Mouse (Mus musculus) liver, embryonic 16.5 days (tissue): ENCODE results near the gene Rgma. TPM values are rescaled to one million over a fixed set of nuclear protein-coding genes. Genes with fewer than 3 reads are reported as not detected.
A peak's percentile ranks its signal among the peaks of the same experiment; 100 is the strongest.

Experiments
- ATAC-seq: fragments of 200-750 bp; cut with Nextera tagmentation; 2 replicates; pipeline ENCODE4 v1.8.0; 2017; ENCODE audit warnings: low read depth, mild to moderate bottlenecking, moderate number of reproducible peaks, moderate library complexity
- H3K27ac ChIP-seq: fragments of 300-500 bp; sonication (generic); 2 replicates; pipeline ENCODE4 v1.5.1; 2014; ENCODE audit warnings: mild to moderate bottlenecking, low read length
- H3K27me3 ChIP-seq: fragments of 300-500 bp; sonication (generic); 2 replicates; pipeline ENCODE4 v1.6.1; 2014; ENCODE audit warnings: low read depth, low read length, mixed read lengths; ENCODE audit not compliant: control insufficient read depth, insufficient read depth
- H3K36me3 ChIP-seq: fragments of 300-500 bp; sonication (generic); 2 replicates; pipeline ENCODE4 v1.6.1; 2014; ENCODE audit warnings: mild to moderate bottlenecking; ENCODE audit not compliant: control insufficient read depth, insufficient read depth
- H3K4me1 ChIP-seq: fragments of 300-500 bp; sonication (generic); 2 replicates; pipeline ENCODE4 v1.6.1; 2014; ENCODE audit warnings: low read depth, low read length, mixed read lengths; ENCODE audit not compliant: control insufficient read depth
- H3K4me2 ChIP-seq: fragments of 300-500 bp; sonication (generic); 2 replicates; pipeline ENCODE4 v1.6.1; 2014; ENCODE audit warnings: low read depth, low read length, mixed read lengths
- H3K4me3 ChIP-seq: fragments of 300-500 bp; sonication (generic); 2 replicates; pipeline ENCODE4 v1.5.1; 2014; ENCODE audit warnings: low read depth, mild to moderate bottlenecking, low read length
- H3K9ac ChIP-seq: fragments of 300-500 bp; sonication (generic); 2 replicates; pipeline ENCODE4 v1.6.1; 2014; ENCODE audit warnings: low read depth, low read length
- H3K9me3 ChIP-seq: fragments of 300-500 bp; sonication (generic); replicated peaks from 2 replicates; pipeline ENCODE4 v1.6.1; 2016; ENCODE audit warnings: low read length; ENCODE audit not compliant: control insufficient read depth
- WGBS: fragments of 180-500 bp; shearing (Covaris S2); extraction: QIAGEN DNeasy Blood & Tissue Kit; methylation state at CpG from one replicate; pipeline ENCODE4 v1.1.7; 2014; ENCODE audit not compliant: insufficient replicate concordance; 5-methylcytosine and 5-hydroxymethylcytosine counted together
- polyA plus RNA-seq: library from polyadenylated mRNA; unstranded; fragments of >200 nt; fragmentation: Nextera tagmentation; extraction: Ambion mirVana; gene quantifications from 2 replicates; pipeline ENCODE4 v1.2.1, GENCODE M21; 2015

The Rgma gene
- polyA plus RNA-seq = 0.11 and 0.19 TPM in 2 replicates

GRCm38 (mm10) chr7:73375257-73376100 is at the start of gene Rgma:
Gene Rgma (plus strand): TSS chr7:73375509.
- no peak within 1 kb of the TSS for H3K27ac ChIP-seq
- peak within 1 kb of the TSS; percentile 43 for H3K4me3 ChIP-seq
- no peaks in the 10 kb centered on the region for H3K36me3 ChIP-seq
- ATAC-seq = peak; percentile 30; the same call in 1 of the 2 replicates
- H3K4me2 ChIP-seq = peak within 1 kb of the TSS; percentile 64
- H3K9me3 ChIP-seq = no peaks in the 10 kb centered on the region
- H3K9ac ChIP-seq = no peak within 1 kb of the TSS
- H3K4me1 ChIP-seq = peaks cover 8% of the 10 kb centered on the region
- WGBS = under 1% methylated on average over 51 of the region's 85 CpGs
- H3K27me3 ChIP-seq = peaks cover 64% of the 10 kb centered on the region

- no peak overlapping the region for H3K9ac ChIP-seq
- no peak overlapping the region for H3K4me3 ChIP-seq
- no peaks in the 10 kb centered on the region for H3K36me3 ChIP-seq
- H3K27ac ChIP-seq = no peak overlapping the region
- H3K4me1 ChIP-seq = no peaks in the 10 kb centered on the region
- ATAC-seq = no peak
- no peaks in the 10 kb centered on the region for H3K27me3 ChIP-seq
- H3K9me3 ChIP-seq = no peaks in the 10 kb centered on the region
- 84% methylated on average over 14 of the region's 14 CpGs for WGBS
- no peak overlapping the region for H3K4me2 ChIP-seq
Observed at GRCm38 (mm10) chr7:73326236-73326635, 49.1 kb upstream of the Rgma start.

DNA sequence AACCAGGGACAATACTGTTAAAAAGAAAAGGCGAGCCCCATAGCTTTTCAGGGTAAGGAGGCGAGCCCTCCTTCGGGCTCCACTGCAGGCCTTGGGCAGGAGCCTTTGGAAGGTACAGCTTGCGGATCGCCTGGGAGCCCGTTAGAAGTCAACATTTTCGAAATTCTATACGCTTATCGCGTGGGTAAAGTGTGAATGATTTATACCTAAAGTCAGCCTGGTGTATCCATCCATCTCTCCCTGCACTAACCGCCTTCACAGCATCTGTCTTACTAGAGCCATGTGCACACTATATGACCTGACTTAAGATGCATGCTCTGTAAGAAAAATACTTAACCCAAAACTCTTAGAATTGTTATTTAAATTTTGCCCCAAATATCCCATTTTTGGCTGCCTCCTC is 48.6 kb upstream of the Rgma start:
- ATAC-seq = no peak
- no peak overlapping the region for H3K27ac ChIP-seq
- H3K9ac ChIP-seq = no peak overlapping the region
- WGBS = 70% methylated on average over 11 of the region's 11 CpGs
- no peaks in the 10 kb centered on the region for H3K36me3 ChIP-seq
- no peak overlapping the region for H3K4me3 ChIP-seq
- H3K27me3 ChIP-seq = no peaks in the 10 kb centered on the region
- no peak overlapping the region for H3K4me2 ChIP-seq
- no peaks in the 10 kb centered on the region for H3K9me3 ChIP-seq
- H3K4me1 ChIP-seq = no peaks in the 10 kb centered on the region

DNA sequence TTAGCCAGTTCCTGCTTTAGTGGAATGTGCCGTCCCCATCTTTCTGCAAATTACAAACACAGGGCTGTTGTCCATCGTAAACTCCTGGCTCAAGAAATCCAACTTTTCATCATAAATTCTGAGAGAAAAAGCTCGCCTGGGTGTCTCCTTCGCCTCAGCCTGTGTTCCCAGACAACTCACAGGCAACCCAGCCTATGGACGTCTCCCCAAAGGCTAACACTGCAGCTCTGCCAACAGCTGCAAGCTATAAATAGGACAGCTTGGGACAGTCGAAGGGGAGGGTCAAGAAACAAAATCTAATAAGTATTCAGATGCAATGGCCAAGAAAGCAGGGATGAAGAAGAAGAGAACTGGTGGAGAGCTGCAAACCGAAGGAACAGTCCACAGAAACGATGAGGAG is 48.1 kb upstream of the Rgma start:
- 52% methylated on average over 8 of the region's 8 CpGs for WGBS
- Histone ChIP-seq H3K9me3 (no peaks in the 10 kb centered on the region), H3K4me3 (no peak overlapping the region), H3K4me1 (no peaks in the 10 kb centered on the region), H3K27me3 (no peaks in the 10 kb centered on the region), H3K27ac (no peak overlapping the region), H3K4me2 (no peak overlapping the region), H3K9ac (no peak overlapping the region), H3K36me3 (no peaks in the 10 kb centered on the region)
- ATAC-seq = no peak

- WGBS = 58% methylated on average over 5 of the region's 5 CpGs
- H3K27ac ChIP-seq = no peak overlapping the region
- H3K36me3 ChIP-seq = no peaks in the 10 kb centered on the region
- no peaks in the 10 kb centered on the region for H3K4me1 ChIP-seq
- ATAC-seq = no peak
- H3K4me3 ChIP-seq = no peak overlapping the region
- H3K4me2 ChIP-seq = no peak overlapping the region
- H3K9me3 ChIP-seq = no peaks in the 10 kb centered on the region
- no peaks in the 10 kb centered on the region for H3K27me3 ChIP-seq
- H3K9ac ChIP-seq = no peak overlapping the region
Observed at GRCm38 (mm10) chr7:73327652-73328051, 47.7 kb upstream of the Rgma start.

- 43% methylated on average over 5 of the region's 5 CpGs for WGBS
- ATAC-seq = no peak
Observed at GRCm38 (mm10) chr7:73328653-73329207, 46.6 kb upstream of the Rgma start.

GRCm38 (mm10) chr7:73330754-73331153 is 44.6 kb upstream of the Rgma start:
- Histone ChIP-seq H3K27ac (no peak overlapping the region), H3K9me3 (no peaks in the 10 kb centered on the region), H3K9ac (no peak overlapping the region), H3K36me3 (no peaks in the 10 kb centered on the region), H3K4me1 (no peaks in the 10 kb centered on the region), H3K4me2 (no peak overlapping the region), H3K4me3 (no peak overlapping the region), H3K27me3 (no peaks in the 10 kb centered on the region)
- 80% methylated on average over 12 of the region's 12 CpGs for WGBS
- ATAC-seq = no peak

More at GRCm38 (mm10) chr7:73328653-73329207, 46.6 kb upstream of the Rgma start:
- Histone ChIP-seq H3K4me3 (no peak overlapping the region), H3K9me3 (no peaks in the 10 kb centered on the region), H3K36me3 (no peaks in the 10 kb centered on the region), H3K9ac (no peak overlapping the region), H3K4me2 (no peak overlapping the region), H3K27ac (no peak overlapping the region), H3K27me3 (no peaks in the 10 kb centered on the region), H3K4me1 (no peaks in the 10 kb centered on the region)

DNA sequence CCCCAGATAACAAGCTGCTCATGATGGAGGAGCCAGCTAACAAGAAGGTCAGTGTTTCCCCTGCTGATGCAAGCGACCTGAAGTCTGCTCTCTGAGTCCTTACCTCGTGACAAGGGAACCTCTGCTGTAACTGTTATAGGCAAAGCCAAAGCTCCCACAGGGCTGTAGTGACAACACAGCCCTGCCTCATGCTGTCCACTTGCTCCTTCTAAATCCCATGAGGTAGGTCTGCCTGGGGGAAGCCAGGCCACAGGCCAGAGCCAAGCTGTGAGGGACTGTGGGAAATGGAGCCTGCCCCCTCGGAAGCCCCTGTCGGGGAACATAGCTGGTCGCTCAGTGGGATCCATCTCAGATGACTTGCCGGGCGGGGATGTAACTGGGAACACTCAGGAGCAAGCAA is 43.7 kb upstream of the Rgma start:
- no peaks in the 10 kb centered on the region for H3K36me3 ChIP-seq
- no peak overlapping the region for H3K4me3 ChIP-seq
- H3K4me1 ChIP-seq = no peaks in the 10 kb centered on the region
- H3K27ac ChIP-seq = no peak overlapping the region
- H3K9me3 ChIP-seq = no peaks in the 10 kb centered on the region
- 52% methylated on average over 7 of the region's 7 CpGs for WGBS
- H3K9ac ChIP-seq = no peak overlapping the region
- H3K4me2 ChIP-seq = no peak overlapping the region
- ATAC-seq = no peak
- H3K27me3 ChIP-seq = no peaks in the 10 kb centered on the region

- no peak for ATAC-seq
- Histone ChIP-seq H3K27ac (no peak overlapping the region), H3K9me3 (no peaks in the 10 kb centered on the region), H3K4me3 (no peak overlapping the region), H3K27me3 (no peaks in the 10 kb centered on the region), H3K4me2 (no peak overlapping the region), H3K36me3 (no peaks in the 10 kb centered on the region), H3K9ac (no peak overlapping the region), H3K4me1 (no peaks in the 10 kb centered on the region)
- WGBS = 72% methylated on average over 12 of the region's 12 CpGs
Observed at GRCm38 (mm10) chr7:73333398-73333988, 41.8 kb upstream of the Rgma start.
